Mouse (Mus musculus): ENCODE data around the gene Gm28729. TPM values are rescaled to one million over a fixed set of nuclear protein-coding genes. Genes with fewer than 3 reads are reported as not detected.
A peak's percentile ranks its signal among the peaks of the same experiment; 100 is the strongest.

Gene Gm28729
- polyA plus RNA-seq, 1 experiment from 2014 or later = not detected

DNA sequence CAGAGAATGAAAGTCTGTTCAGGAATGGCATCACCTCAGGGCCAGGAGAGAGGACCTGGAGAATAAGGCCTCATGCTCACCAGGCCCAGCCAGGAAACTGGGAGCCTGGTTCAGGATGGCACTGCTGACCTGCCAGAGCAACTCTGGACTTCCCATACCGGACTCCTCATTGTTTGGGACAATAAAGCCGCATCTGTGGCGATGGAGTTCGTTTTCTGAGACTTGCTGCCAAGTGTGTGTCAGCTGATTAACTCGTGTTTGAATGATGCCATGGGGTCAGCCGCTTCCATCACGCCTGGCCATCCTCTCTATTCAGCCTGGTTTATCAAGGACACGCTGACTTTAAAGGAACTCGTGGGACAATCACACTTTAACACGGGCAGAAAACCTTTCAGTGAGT is 61.4 kb downstream of the Gm28729 start:
- Histone ChIP-seq H3K9ac (ENCODE audit: low read depth, low read length) (no peak overlapping the region), H3K4me2 (no peak overlapping the region), H3K27me3 (ENCODE audit: control insufficient read depth, insufficient read depth, low read length) (no peaks in the 10 kb centered on the region), H3K4me3 (ENCODE audit: low read depth, low read length) (no peak overlapping the region), H3K4me1 (ENCODE audit: control insufficient read depth, insufficient read depth, low read length) (no peaks in the 10 kb centered on the region), H3K36me3 (ENCODE audit: control insufficient read depth, insufficient read depth, low read length) (peaks cover 13% of the 10 kb centered on the region), H3K9me3 (replicated peaks; ENCODE audit: control insufficient read depth, low read length) (peaks cover 8% of the 10 kb centered on the region; the same call in 1 of the 2 replicates), H3K27ac (ENCODE audit: low read depth, low read length) (no peak overlapping the region)
- 81% methylated on average over 10 of the region's 10 CpGs for WGBS (ENCODE audit: insufficient replicate concordance)
- no peak for ATAC-seq (replicated peaks; ENCODE audit: insufficient number of reproducible peaks, low FRiP score, low TSS enrichment)

DNA sequence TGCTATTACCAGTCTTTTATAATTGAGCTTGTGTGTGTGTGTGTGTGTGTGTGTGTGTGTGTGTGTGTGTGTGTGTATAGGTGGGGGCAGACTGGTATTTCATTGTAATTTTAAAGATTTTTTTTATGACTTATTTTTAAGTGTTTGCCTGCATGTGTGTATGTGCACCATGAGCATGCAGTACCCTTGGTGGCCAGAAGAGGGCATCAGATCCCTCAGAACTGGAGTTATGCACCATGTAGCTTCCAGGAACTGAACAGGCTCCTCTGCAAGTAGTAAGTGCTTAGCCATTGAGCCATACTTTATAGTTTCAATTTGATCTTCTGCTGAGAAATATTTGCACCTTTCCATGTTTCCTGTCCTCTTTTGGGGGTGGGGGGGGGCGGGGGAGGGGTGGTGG is 63.5 kb downstream of the Gm28729 start:
- 50% methylated on average over 1 of the region's 1 CpGs for WGBS (ENCODE audit: insufficient replicate concordance)
- H3K9ac ChIP-seq (ENCODE audit: low read depth, low read length) = no peak overlapping the region
- H3K4me2 ChIP-seq = no peak overlapping the region
- peaks cover 8% of the 10 kb centered on the region for H3K36me3 ChIP-seq (ENCODE audit: control insufficient read depth, insufficient read depth, low read length)
- no peaks in the 10 kb centered on the region for H3K4me1 ChIP-seq (ENCODE audit: control insufficient read depth, insufficient read depth, low read length)
- no peak overlapping the region for H3K4me3 ChIP-seq (ENCODE audit: low read depth, low read length)
- ATAC-seq (replicated peaks; ENCODE audit: insufficient number of reproducible peaks, low FRiP score, low TSS enrichment) = no peak
- H3K9me3 ChIP-seq (replicated peaks; ENCODE audit: control insufficient read depth, low read length) = peaks cover 8% of the 10 kb centered on the region; the same call in 1 of the 2 replicates
- no peaks in the 10 kb centered on the region for H3K27me3 ChIP-seq (ENCODE audit: control insufficient read depth, insufficient read depth, low read length)
- no peak overlapping the region for H3K27ac ChIP-seq (ENCODE audit: low read depth, low read length)

DNA sequence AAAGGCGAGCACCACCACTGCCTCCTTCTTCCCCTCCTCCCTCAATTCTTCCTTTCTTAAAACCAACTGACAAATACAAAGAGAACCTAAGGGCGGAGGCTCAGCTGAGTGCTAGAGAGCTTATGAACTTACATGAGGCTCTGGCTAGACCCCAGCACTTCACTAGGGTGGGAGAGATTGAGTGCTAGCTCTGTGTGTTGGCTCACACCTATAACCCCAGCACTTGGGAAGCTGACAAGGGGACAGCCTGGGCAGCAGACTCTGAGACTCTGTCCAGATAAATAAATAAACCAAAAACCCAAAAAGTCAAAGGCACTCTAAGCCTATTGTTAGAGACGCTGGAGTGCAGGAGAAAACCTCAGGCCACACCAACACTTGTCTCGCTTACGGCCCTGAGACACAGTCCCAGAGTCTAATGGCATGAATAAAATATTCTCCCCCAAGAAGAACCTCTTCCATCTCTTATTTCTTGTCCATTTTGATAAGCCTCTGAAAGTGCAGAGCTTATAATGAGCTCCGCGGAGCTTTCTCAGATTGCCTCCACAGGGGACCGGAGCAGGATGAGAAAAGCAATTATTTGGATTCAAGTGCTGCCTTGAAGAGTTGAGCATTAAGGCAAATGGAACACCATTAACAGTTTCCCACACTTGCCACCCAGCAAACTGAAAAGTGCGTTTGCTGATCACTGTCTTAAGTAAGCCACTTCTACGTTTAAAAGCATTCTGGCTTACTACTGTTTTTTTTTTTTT is 64.8 kb downstream of the Gm28729 start:
- H3K4me1 ChIP-seq (ENCODE audit: control insufficient read depth, insufficient read depth, low read length) = no peaks in the 10 kb centered on the region
- H3K36me3 ChIP-seq (ENCODE audit: control insufficient read depth, insufficient read depth, low read length) = peaks cover 8% of the 10 kb centered on the region
- WGBS (ENCODE audit: insufficient replicate concordance) = 73% methylated on average over 10 of the region's 10 CpGs
- H3K4me3 ChIP-seq (ENCODE audit: low read depth, low read length) = no peak overlapping the region
- H3K27ac ChIP-seq (ENCODE audit: low read depth, low read length) = no peak overlapping the region
- no peak overlapping the region for H3K9ac ChIP-seq (ENCODE audit: low read depth, low read length)
- H3K9me3 ChIP-seq (replicated peaks; ENCODE audit: control insufficient read depth, low read length) = peaks cover 8% of the 10 kb centered on the region; the same call in 1 of the 2 replicates
- no peak overlapping the region for H3K4me2 ChIP-seq
- H3K27me3 ChIP-seq (ENCODE audit: control insufficient read depth, insufficient read depth, low read length) = no peaks in the 10 kb centered on the region
- ATAC-seq (replicated peaks; ENCODE audit: insufficient number of reproducible peaks, low FRiP score, low TSS enrichment) = no peak

DNA sequence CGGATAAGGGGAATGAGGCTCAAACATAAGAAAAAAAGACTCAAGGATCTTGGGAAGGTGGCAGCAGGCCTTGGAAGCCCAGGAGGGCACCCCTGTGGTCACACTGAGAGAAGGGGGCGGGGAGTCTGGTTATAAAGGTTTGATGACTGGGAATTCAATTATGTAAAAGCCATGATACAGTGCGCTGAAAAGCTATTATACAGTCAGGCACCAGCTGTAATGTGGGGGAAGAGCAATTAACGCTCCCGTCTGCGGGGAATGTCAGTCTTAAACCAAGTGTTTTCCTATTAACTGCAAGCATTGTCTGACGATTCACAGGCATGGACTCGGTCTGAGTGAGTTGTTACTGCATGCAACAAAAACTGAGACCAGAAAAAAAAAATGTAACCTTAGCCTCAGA is 69.4 kb downstream of the Gm28729 start:
- ATAC-seq (replicated peaks; ENCODE audit: insufficient number of reproducible peaks, low FRiP score, low TSS enrichment) = no peak
- Histone ChIP-seq H3K4me2 (no peak overlapping the region), H3K4me1 (ENCODE audit: control insufficient read depth, insufficient read depth, low read length) (peaks cover 7% of the 10 kb centered on the region; the same call in 1 of the 2 replicates), H3K27ac (ENCODE audit: low read depth, low read length) (no peak overlapping the region), H3K9me3 (replicated peaks; ENCODE audit: control insufficient read depth, low read length) (no peaks in the 10 kb centered on the region), H3K9ac (ENCODE audit: low read depth, low read length) (no peak overlapping the region), H3K36me3 (ENCODE audit: control insufficient read depth, insufficient read depth, low read length) (no peaks in the 10 kb centered on the region), H3K4me3 (ENCODE audit: low read depth, low read length) (no peak overlapping the region), H3K27me3 (ENCODE audit: control insufficient read depth, insufficient read depth, low read length) (no peaks in the 10 kb centered on the region)
- 74% methylated on average over 8 of the region's 8 CpGs for WGBS (ENCODE audit: insufficient replicate concordance)

DNA sequence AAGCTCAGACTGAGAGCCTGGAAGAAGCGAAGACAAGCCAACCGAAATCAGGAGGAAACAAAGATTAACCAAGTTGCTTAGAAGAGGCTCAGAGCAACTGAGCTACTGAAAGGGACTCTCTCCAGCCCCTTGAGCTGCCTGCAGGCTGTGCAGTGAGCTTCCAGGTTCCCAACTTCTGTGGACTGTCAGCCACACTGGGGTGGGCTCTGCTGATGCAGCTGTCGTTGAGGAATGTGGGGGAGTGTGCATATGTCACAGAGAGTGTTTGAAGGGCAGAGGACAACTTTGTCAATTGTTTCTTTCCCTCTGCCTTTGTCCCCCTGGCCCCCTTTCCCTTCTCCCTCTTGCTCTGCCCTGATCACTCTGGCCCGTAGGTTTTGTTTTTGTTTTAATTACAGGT is 72.1 kb downstream of the Gm28729 start:
- Histone ChIP-seq H3K27me3 (ENCODE audit: control insufficient read depth, insufficient read depth, low read length) (no peaks in the 10 kb centered on the region), H3K9ac (ENCODE audit: low read depth, low read length) (no peak overlapping the region), H3K36me3 (ENCODE audit: control insufficient read depth, insufficient read depth, low read length) (no peaks in the 10 kb centered on the region), H3K4me2 (no peak overlapping the region), H3K4me1 (ENCODE audit: control insufficient read depth, insufficient read depth, low read length) (peaks cover 7% of the 10 kb centered on the region; the same call in 1 of the 2 replicates), H3K4me3 (ENCODE audit: low read depth, low read length) (no peak overlapping the region), H3K27ac (ENCODE audit: low read depth, low read length) (no peak overlapping the region), H3K9me3 (replicated peaks; ENCODE audit: control insufficient read depth, low read length) (no peaks in the 10 kb centered on the region)
- ATAC-seq (replicated peaks; ENCODE audit: insufficient number of reproducible peaks, low FRiP score, low TSS enrichment) = no peak
- WGBS (ENCODE audit: insufficient replicate concordance) = 67% methylated on average over 4 of the region's 4 CpGs

DNA sequence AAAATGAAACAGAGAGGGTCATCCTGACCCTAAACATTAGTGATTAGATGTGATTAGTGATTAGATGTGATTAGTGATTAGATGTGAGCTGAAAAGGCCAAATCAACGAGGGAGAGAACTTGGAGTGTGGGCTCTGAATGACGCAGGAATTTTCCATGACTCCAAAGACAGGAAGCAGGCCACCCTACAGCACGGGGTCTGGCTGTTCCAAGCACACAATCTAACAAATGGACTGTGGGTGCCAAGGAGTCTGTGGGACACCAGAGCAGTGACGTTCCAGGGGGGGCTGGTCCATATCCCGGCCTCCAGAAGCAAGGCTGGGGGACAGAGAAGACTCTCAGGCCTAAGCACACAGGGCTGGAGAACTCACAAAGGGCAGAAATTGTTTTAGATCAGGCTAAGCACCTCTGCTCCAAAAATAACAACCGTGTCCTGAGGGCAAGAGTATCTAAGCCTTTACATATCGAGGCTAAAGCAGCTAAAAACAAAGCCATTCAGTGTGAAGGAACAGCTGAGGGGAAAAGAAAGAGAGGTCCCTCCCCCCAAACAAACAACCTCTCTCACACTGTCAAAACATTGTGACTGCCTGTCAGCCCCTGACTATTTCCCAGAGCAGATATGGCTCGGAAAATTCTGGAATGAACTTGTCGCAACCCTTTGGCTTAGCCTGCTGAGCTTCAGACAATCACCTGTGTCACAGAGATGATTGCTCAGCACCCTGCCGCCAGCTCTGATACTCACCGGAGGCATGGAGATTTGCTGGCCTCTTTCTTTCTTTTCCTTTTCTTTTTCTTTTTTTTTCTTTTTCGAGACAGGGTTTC is 74.0 kb downstream of the Gm28729 start:
- 32% methylated on average over 12 of the region's 12 CpGs for WGBS (ENCODE audit: insufficient replicate concordance)
- H3K27me3 ChIP-seq (ENCODE audit: control insufficient read depth, insufficient read depth, low read length) = no peaks in the 10 kb centered on the region
- 0 out of 2 replicates have a peak overlapping the region, but pooled peaks have one; percentile 34 for H3K9ac ChIP-seq (ENCODE audit: low read depth, low read length)
- peaks cover 7% of the 10 kb centered on the region; the same call in 1 of the 2 replicates for H3K4me1 ChIP-seq (ENCODE audit: control insufficient read depth, insufficient read depth, low read length)
- no peaks in the 10 kb centered on the region for H3K36me3 ChIP-seq (ENCODE audit: control insufficient read depth, insufficient read depth, low read length)
- no peaks in the 10 kb centered on the region for H3K9me3 ChIP-seq (replicated peaks; ENCODE audit: control insufficient read depth, low read length)
- ATAC-seq (replicated peaks; ENCODE audit: insufficient number of reproducible peaks, low FRiP score, low TSS enrichment) = peak; percentile 78
- H3K4me2 ChIP-seq = peak overlapping the region; percentile 32; the same call in 1 of the 2 replicates
- no peak overlapping the region for H3K4me3 ChIP-seq (ENCODE audit: low read depth, low read length)
- H3K27ac ChIP-seq (ENCODE audit: low read depth, low read length) = peak overlapping the region; percentile 81

DNA sequence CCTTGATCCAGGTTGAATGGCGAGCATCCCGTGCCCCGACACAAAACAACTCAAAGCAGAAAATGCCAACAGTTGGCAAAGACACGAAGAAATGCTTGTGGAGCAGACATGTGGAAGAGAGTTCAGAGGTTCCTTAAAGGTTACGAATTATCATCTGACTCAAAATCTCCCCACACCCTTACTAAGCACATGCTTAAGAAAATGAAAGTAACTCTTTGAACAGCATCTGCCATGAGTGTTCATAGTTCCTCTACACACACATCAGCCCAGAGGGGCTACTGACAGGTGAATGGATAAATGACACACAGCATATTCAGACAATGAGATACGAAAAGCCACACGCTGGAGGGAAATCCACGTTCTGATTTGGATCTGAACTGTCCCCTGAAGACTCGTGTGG is 75.5 kb downstream of the Gm28729 start:
- ATAC-seq (replicated peaks; ENCODE audit: insufficient number of reproducible peaks, low FRiP score, low TSS enrichment) = no peak
- H3K27ac ChIP-seq (ENCODE audit: low read depth, low read length) = no peak overlapping the region
- no peaks in the 10 kb centered on the region for H3K27me3 ChIP-seq (ENCODE audit: control insufficient read depth, insufficient read depth, low read length)
- H3K4me1 ChIP-seq (ENCODE audit: control insufficient read depth, insufficient read depth, low read length) = peaks cover 7% of the 10 kb centered on the region; the same call in 1 of the 2 replicates
- no peak overlapping the region for H3K4me3 ChIP-seq (ENCODE audit: low read depth, low read length)
- no peaks in the 10 kb centered on the region for H3K36me3 ChIP-seq (ENCODE audit: control insufficient read depth, insufficient read depth, low read length)
- H3K4me2 ChIP-seq = no peak overlapping the region
- H3K9me3 ChIP-seq (replicated peaks; ENCODE audit: control insufficient read depth, low read length) = no peaks in the 10 kb centered on the region
- no peak overlapping the region for H3K9ac ChIP-seq (ENCODE audit: low read depth, low read length)
- 88% methylated on average over 9 of the region's 9 CpGs for WGBS (ENCODE audit: insufficient replicate concordance)

DNA sequence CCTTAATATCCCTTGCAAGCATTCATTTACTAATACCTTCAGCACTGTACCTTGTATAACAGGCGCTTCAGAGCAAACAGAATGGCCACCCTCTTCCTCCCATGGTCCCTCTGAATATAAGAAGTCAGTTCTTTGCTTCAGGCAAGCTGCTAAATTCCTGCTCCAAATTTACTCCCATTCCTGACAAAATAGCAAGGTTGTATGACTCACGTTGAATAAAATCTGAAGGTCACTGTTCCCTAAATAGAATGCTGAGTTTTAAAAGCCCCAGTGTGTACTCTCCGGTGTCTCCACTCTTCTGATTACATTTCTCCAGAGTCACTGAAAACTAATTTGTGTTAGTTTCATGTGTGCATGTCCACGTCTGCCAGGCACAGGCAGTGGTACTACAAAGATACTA is 79.7 kb downstream of the Gm28729 start:
- Histone ChIP-seq H3K4me2 (no peak overlapping the region), H3K4me3 (ENCODE audit: low read depth, low read length) (no peak overlapping the region), H3K36me3 (ENCODE audit: control insufficient read depth, insufficient read depth, low read length) (no peaks in the 10 kb centered on the region), H3K9me3 (replicated peaks; ENCODE audit: control insufficient read depth, low read length) (no peaks in the 10 kb centered on the region), H3K4me1 (ENCODE audit: control insufficient read depth, insufficient read depth, low read length) (no peaks in the 10 kb centered on the region), H3K27me3 (ENCODE audit: control insufficient read depth, insufficient read depth, low read length) (no peaks in the 10 kb centered on the region), H3K27ac (ENCODE audit: low read depth, low read length) (no peak overlapping the region), H3K9ac (ENCODE audit: low read depth, low read length) (no peak overlapping the region)
- 55% methylated on average over 4 of the region's 4 CpGs for WGBS (ENCODE audit: insufficient replicate concordance)
- ATAC-seq (replicated peaks; ENCODE audit: insufficient number of reproducible peaks, low FRiP score, low TSS enrichment) = no peak

Data from heart, embryonic 11.5 days (tissue).